Mouse (Mus musculus) E14TG2a.4 (cell line): ENCODE measurements at regions not wholly inside any gene's neighbourhood (a gene's known extent, or its start where the extent isn't known, plus 50 kb on each side); places are given as distances from the start of the nearest gene placed in this dataset.

Experiments used
- CTCF ChIP-seq: conservative IDR thresholded peaks from 2 replicates; pipeline ENCODE4 v1.5.1; 2014; ENCODE audit warnings: low read length
- NANOG ChIP-seq: IDR thresholded peaks from 2 replicates; pipeline ENCODE4 v1.6.1; 2014; ENCODE audit warnings: borderline replicate concordance, low read length, mixed read lengths
- POU5F1 ChIP-seq: IDR thresholded peaks from 2 replicates; pipeline ENCODE4 v1.6.1; 2014; ENCODE audit warnings: low read length, borderline replicate concordance

GRCm38 (mm10) chr16:30179504-30179976, 87.8 kb downstream of the Cpn2 start:
- TF ChIP-seq CTCF: no peak
- TF ChIP-seq NANOG: no peak
- TF ChIP-seq POU5F1: no peak
